Mouse (Mus musculus): ENCODE measurements at regions not wholly inside any gene's neighbourhood (a gene's known extent, or its start where the extent isn't known, plus 50 kb on each side); places are given as distances from the start of the nearest gene placed in this dataset.

- TF ChIP-seq CTCF (IDR thresholded peaks at IDR 0.05; ENCODE audit: low read depth, low read length) (no peak), POLR2A (IDR thresholded peaks at IDR 0.05; ENCODE audit: borderline replicate concordance, low read depth, low read length) (no peak)
These were observed 232.0 kb downstream of the Clic5 start for GRCm38 (mm10) chr17:44420098-44421070.
